Mouse (Mus musculus) cerebellum, adult 8-10 months (tissue): ENCODE results near the gene Vars.
A peak's percentile ranks its signal among the peaks of the same experiment; 100 is the strongest.

Experiments
- DNase-seq: peaks from one replicate; pipeline ENCODE4 v3.0.0; 2022

Gene Vars

DNA sequence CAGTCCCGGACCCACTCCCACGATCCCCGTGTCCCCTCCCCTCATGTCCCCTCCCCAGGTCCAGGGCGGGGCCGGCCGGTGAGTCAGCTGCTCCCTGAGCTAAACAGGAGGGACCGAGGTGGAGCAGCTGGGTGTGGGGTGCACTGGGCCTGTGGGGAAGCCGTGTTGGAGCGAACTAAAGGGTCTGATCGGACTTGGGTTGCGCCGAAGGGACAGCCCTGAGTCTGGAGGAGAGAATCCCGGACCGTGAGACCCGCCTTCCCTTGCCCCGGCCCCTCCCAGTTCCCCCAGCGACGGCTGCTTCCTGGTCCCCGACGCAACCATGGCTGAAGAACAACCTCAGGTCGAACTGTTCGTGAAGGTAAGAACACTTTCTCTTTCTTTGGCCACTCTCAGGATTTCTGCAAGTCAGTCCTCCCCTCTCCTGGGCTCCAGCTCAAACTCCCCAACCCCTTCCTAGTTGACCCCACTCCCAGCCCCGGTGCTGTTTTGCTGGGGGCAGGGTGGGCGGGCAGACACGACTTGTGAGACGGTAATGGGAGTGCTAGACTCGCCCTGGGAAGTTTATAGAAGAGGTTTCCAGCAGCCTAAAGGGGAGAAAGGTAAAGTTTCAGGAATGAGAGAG, 49.5 kb downstream of the Vars start:
- peak; percentile 40 for DNase-seq

DNA sequence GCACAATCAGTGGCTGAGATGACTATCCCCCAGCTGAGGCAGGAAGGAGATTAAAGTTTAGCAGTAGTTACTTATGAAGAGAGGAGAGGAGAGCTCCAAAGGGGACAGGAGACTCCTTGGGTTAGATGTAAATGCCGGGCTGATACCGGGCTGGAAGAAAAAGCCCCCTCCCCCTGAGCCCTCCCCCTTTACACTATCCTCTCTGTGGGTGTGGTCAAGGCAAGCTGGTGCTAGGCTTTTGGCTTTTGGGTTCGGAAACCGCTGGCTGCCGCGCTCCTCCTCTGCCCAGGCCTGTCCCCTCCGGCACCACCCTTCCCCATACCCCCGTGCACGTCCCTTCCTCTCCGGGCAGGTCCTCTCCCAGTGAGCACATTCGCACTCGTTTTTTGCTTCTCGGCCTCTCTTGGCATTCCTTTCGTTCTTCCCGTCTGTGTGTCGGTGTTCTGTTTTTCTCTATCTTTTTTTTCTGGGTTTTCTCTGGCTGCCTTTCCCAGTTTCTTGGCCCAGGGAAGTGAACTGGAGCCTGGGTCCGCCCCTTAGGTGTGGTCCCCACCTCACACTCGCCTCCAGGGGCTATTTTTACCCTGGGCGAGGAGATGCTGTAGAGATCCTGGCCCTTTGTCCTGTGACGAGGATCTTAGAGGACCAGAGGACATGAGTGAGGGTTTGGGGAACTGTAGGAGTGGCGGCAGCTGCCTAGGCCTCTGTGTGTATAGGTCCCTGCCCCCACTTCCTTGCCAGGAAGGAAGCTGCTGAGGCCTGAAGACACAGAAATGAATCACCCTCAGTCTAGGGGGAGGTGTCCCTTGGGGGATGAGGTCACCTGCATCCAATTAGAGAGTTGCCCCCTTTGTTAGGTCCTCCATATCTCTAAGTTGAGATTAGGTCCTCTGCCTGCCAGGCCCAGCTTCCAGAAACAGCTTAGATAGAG, 50.6 kb downstream of the Vars start:
- DNase-seq: peak; percentile 52

DNA sequence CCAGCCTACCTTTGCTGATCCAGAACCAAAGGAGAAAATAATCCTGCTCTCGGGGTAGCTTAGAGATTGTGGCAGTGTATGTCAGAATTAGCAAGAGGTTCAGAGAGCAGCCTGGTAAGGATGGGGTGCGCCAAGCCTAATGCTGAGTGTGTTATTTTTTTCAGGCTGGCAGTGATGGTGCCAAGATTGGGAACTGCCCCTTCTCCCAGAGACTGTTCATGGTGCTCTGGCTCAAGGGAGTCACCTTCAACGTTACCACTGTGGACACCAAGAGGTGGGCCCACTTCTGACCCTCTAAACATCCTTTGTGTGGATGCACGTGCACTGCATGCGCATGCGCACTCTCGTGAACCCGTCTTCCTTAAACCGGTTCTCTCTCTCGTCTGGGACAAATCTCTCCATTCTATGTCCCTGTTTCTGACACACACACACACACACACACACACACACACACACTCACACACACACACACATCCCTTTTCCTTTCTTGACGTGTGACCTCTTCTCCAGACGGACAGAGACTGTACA, 51.5 kb downstream of the Vars start:
- no peak for DNase-seq

DNA sequence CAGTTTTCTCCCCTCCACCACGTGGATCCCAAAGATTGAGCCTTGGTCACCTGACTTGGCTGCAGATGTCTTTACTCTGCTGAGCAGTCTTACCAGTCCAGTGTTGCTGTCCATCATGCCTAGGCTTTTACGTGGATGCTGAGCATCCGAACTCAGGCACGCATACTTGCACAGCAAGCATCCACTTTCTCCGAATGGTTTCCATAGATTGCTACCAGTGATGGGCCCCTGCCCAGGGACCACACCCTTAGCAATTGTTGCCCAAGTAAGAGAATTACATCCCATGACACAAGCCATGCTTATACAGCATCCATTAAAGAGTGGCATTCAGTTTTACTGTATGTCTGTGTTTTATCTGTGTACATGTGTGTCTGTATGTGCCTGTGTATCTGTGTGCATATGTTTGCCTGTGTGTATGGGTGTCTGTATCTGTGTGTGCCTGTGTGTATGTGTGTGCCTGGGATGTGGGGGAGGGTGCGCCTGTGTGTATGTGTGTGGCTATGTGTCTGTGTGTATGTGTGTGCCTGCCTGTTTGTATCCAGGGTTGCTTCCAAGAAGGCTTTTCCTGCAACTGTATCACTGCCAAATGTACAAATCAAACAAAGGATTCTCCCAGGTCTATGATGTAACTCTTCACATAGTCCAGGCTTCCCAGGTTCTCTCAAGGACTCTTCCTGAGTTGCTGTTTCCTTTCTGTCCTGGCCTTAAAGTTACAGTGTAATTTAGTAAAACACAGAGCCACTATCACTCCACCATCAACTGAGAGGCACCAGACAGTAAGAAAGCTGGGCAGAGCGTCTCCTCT, 55.1 kb downstream of the Vars start:
- no peak for DNase-seq

DNA sequence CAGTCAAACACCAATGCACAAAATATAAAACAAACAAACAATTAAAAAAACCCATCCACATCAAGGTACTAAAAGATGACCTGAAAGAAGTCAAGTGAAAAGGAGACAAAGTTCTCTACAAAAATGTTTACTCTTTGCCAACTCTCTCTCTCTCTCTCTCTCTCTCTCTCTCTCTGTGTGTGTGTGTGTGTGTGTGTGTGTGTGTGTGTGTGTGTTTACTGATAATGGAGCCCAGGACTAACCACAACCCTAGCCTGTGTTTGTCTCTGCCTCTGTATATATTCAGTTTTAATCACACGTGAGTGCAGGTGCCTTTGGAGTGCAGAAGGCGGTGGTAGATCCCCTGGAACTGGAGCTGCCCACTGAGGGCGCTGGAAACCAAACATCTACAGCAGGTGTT, 56.3 kb downstream of the Vars start:
- DNase-seq: no peak

- DNase-seq: peak; percentile 28
Observed at GRCm38 (mm10) chr17:35058316-35058715, 57.5 kb downstream of the Vars start.

DNA sequence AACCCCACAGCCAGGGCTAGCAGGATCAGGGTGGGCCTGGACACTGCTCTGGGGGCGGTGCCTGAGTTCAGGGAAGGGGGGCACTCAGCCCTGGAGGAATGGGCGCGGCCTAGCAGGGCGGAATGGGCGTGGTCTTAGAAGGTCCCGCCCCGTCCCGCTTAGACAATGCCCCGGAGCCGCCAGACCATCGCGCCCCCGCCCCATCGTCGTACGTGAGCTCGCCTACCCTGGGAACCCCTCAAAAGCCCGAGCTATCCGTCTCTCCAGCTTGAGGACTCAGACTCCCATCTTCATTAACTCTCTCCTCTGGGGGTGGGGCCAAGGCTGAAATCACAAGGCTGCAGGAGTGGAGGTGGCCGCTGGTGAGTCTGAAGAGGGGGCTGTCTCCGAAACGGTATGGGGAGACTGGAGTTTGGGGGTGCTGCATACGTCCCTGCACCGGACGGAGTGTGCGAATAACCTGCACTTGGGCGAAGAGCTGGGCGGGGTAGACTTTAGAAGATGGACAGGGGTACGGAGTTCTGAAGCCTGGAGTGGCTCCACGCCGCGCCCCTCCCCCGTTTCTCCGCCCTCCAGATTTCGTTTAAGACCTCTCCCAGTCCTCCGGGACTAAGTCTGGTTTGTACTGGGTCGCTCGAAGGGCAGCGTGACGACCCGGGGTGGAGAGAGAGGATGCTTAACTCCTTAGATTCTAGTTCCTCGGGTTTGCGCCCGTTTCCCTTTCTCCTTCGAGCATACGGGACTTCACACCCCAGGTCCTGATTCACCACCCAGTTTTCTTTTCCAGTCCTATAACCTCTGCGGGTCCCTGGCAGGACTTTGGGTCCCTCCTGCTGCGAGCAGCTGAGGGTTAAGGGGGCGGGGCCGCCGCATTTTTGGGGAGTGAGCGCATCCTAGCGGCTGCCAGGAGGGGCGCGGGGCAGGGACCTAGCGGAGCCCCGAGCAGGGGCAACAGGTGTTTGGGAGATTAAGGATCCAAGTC, 58.4 kb downstream of the Vars start, which contains the start of gene Ddah2:
TSS of gene Ddah2 (plus strand) at position 125 of the 982 bp plus-strand sequence.
- DNase-seq: peak; percentile 84

DNA sequence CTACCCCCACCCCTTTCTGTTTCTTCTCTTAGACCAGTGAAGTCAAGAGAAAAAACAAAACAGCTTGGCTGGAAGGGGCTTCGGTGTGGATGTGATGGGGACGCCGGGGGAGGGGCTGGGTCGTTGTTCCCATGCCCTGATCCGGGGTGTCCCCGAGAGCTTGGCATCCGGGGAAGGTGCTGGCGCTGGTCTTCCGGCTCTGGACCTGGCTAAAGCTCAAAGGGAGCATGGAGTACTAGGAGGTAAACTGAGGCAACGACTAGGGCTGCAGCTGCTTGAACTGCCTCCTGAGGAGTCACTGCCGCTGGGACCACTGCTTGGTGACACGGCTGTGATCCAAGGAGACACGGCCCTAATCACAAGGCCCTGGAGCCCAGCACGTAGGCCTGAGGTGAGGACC, 59.3 kb downstream of the Vars start:
- peak; percentile 41 for DNase-seq

DNA sequence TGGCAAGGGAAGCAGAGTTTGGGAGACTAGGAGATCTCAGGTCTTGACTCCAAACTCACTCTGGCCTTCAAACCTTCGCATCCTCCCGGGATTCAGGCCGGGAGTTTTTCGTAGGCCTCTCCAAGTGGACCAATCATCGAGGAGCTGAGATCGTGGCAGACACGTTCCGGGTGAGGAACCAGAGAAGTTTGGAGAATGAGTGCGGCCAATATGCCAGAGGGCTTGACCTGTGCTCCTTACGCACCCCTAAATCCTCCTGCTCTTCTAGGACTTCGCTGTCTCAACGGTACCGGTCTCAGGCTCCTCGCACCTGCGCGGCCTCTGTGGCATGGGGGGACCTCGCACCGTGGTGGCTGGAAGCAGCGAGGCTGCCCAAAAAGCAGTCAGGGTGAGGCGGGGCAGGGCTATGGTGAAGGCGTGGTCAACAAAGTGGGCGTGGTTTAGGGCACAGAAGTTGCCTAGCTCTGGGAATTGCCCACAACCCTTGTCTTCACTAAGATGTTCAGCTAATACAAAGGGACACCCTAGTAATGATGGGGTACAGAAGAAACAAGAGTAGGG, 60.0 kb downstream of the Vars start:
- DNase-seq: peak; percentile 31

DNA sequence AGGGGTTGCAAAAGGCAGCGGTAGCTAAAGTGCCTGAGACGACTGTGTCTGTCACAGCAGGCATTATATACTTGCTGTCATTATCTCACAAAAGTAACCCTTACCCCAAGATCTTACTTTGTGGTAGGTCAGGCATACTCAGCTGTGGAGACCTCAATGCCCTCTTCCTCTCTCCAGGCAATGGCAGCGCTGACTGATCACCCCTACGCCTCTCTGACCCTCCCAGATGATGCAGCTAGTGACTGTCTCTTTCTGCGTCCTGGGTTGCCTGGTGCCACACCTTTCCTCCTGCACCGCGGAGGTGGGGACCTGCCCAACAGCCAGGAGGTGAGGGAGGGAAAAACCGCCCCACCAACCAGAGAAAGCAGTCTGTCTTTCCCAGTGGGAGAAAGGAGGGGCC, 60.5 kb downstream of the Vars start:
- DNase-seq: no peak

DNA sequence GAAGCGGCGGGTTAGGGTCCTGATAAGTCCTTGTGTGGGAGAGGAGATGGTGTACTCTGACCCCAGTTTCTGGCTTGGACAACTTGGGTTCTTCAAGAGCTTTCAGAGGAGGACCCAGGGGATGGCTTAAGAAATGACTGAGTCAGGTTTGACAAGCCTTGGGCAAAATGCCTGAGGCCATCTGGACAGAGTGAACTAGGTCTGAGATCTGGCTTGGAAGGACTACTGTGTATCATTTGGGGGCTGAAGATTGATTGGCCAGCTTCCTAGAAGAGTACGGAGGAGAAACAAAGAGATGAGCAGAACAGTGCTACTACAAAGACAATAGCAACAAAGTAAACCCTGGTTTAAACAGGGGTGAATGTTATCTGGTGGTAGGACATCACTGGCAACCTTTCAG, 62.7 kb downstream of the Vars start:
- no peak for DNase-seq

DNA sequence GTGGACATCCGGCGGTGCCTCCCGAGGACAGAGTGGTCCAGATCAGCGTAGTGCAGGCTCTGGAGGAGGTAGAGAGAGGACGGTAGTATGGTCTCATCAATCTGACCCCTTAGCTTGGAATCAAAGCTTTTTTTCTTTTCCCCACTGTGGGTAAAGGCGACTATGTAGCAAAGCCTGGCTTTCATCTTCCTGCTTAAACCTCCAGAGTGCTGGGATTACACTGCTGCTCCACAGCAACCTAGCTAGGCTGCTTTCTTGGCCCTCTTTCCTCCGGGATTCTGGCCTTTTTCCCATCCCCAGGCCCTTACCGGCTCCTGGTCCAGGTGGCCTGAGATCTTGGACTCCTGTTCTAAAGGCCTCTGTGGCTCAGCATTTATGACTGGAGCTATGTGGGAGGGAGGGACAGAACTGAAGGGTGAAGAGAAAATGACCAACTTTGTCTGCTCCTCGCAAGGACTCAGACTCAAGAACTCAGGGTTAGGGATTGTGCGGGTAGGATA, 63.6 kb downstream of the Vars start:
- DNase-seq: peak; percentile 69

DNA sequence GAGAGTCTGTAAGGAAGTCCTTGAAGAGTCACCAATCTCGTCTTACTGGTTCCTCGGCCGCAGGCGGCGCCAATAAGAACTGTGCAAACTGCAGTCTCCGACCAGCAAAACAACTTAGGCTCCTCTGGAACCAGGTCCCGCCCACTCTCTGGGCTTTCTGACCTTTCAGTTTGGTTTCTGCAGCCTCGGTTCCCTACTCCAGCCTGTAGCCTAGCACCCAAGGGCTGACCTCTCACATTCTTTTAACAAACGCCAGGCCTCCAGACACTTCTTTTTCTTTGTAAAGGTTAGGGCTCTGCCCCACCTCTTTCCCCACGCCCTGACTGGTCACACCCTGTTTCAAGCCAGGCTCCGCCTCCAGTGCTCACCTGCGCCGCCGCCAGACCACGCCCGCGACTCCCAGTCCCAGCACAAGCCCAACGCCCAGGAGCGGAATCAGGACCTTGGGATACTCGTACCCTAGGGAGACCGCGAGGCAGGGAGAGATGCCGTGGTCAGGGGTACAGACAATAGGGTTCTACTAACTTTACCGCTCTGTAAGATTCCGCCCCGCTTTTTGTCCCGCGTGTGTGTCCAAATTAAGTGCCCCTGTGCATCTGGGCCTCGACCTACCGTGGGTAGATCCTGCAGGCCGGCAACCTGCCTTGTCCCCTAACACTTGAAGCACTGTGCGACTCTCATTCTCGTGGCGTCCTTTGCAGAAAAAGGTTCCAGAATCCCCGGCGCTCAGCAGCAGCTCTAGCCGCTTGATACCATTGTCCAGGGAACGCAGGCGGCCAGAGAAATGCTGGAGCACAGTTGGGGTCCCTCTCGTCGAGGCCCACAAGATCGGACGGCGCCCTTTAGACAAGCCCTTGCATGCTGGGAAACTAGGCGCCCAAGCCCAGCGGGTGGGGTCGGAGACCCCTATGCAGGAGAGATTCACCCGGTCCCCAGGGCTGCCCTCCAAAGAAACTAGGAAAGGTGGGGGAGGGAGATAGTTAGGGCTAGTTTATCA, 64.5 kb downstream of the Vars start, which contains the start of gene Ly6g6c:
TSS of gene Ly6g6c (plus strand) at position 438 of the 997 bp plus-strand sequence.
- no peak for DNase-seq
